7 mouse cellular contexts compared by ENCODE assay signal in the genomic region with DNA sequence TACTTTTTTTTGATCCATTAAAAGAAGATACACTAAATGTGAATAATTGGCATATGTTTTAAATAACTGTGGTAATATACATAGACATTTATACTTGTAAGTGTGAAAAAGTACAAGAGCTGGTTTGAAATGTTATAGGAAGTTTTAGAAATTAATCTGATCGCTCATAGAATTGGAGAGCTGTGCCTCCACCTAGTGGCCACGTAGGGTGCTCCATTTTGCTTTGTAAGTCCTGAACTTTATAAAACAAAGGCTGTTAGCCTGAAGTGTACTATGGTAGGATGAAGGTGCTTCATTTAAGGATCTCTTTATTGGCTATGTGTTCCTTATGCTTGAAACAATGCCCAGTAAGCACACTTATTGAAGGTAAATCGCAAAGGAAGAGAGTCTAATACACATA.
DNase-seq lines count a peak whose midpoint lies in the region; ATAC-seq lines count a peak whose summit lies in the region.

No protein-coding gene starts in this region.

- intact Hi-C loops in left cerebral cortex, postnatal 10 days (cut with DNase I): loop anchor here (5.0 to 10.0 kb wide), 3 partner anchors 116 to 241 kb away; a partner anchor contains a TSS

- ATAC-seq in granulocyte monocyte progenitor cell, adult 5-6 weeks (replicated peaks; ENCODE audit: poor library complexity, severe bottlenecking): peak; percentile 74

- peak; percentile 16 to 19 for DNase-seq in urinary bladder, adult 18-20 months (ENCODE audit: low spot score in 2 of 2)
- DNase-seq in urinary bladder, adult 2 months (ENCODE audit: low spot score): no peak
- peak; percentile 47 to 85 for DNase-seq in adrenal gland, adult (ENCODE audit: inconsistent age in 2 of 2, low spot score in 1 of 2)
- peak; percentile 62 to 76 for DNase-seq in cerebellum, postnatal 25 days
- peak; percentile 32 to 62 for DNase-seq in left cerebral cortex, postnatal 10 days (ENCODE audit: extremely low spot score in 1 of 2, low spot score in 2 of 2)
- peak; percentile 18 for DNase-seq in retina, adult 2 months (ENCODE audit: low read depth, low spot score)
